Comparison of ENCODE assay signal across 13 mouse cellular contexts in the genomic region with DNA sequence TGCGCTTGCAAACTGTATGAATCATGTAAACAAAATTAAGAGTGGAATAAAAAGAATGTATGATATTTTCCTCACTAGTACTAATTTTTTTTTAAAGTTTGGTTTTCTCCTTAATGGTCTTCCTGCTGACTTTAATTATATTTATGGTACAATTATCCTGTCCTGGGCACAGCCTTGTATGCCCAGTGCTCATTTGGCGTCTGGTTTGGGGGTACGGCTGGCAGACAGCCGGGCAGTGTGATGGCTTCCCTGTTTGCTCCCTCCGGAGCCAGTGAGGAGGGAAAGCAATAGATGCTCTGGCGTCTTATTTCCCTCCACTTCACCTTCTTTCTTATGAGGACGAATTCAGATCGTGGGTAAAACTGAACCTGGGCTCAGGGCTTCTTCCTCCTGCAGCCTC.
DNase-seq lines count a peak whose midpoint lies in the region; ATAC-seq and TF ChIP-seq lines count a peak whose summit lies in the region.
"Had no signal": no experiment of that assay in that cellular context is flagged by ENCODE, and none has a peak within 500 bp of the region (broad histone marks: within the 10 kb centered on the region; RNA-seq: fewer than 3 reads in every experiment).

No protein-coding gene starts in this region.

- 47% methylated on average over 8 of the region's 8 CpGs for WGBS in heart, embryonic 15.5 days
- 53% methylated on average over 8 of the region's 8 CpGs for WGBS in liver, embryonic 12.5 days (ENCODE audit: insufficient replicate concordance)
- 39% methylated on average over 8 of the region's 8 CpGs for WGBS in embryonic facial prominence, embryonic 14.5 days
- WGBS in neural tube, embryonic 13.5 days = 27% methylated on average over 8 of the region's 8 CpGs
- 38% methylated on average over 8 of the region's 8 CpGs for WGBS in cerebellum, adult 2 months

- intact Hi-C loops in heart, postnatal 36 days (cut with DNase I) = no loop called here

- ATAC-seq in heart, embryonic 15.5 days (replicated peaks; ENCODE audit: insufficient number of reproducible peaks, insufficient read depth, low FRiP score, low read depth) = no peak
- no peak for ATAC-seq in liver, embryonic 12.5 days
- no peak for ATAC-seq in embryonic facial prominence, embryonic 14.5 days (ENCODE audit: low read depth)
- peak; percentile 64; the same call in 1 of the 2 replicates for ATAC-seq in neural tube, embryonic 13.5 days (ENCODE audit: low read depth)
- ATAC-seq: forebrain, embryonic 14.5 days had no signal

- no peak overlapping the region for H3K9ac ChIP-seq in heart, embryonic 15.5 days
- no peak overlapping the region for H3K9ac ChIP-seq in liver, embryonic 12.5 days
- H3K9ac ChIP-seq in embryonic facial prominence, embryonic 14.5 days (ENCODE audit: low read depth, low read length) = no peak overlapping the region
- peak overlapping the region; percentile 12; the same call in 1 of the 2 replicates for H3K9ac ChIP-seq in neural tube, embryonic 13.5 days
- H3K9ac ChIP-seq: hindbrain, embryonic 15.5 days; liver, embryonic 13.5 days had no signal

- no peaks in the 10 kb centered on the region for H3K36me3 ChIP-seq in heart, embryonic 15.5 days
- H3K36me3 ChIP-seq in liver, embryonic 12.5 days = no peaks in the 10 kb centered on the region
- H3K36me3 ChIP-seq in embryonic facial prominence, embryonic 14.5 days (ENCODE audit: control insufficient read depth, insufficient read depth, low read length) = no peaks in the 10 kb centered on the region
- H3K36me3 ChIP-seq in neural tube, embryonic 13.5 days = no peaks in the 10 kb centered on the region
- H3K36me3 ChIP-seq: hindbrain, embryonic 15.5 days; liver, embryonic 13.5 days had no signal

- H3K4me3 ChIP-seq in heart, embryonic 15.5 days = no peak overlapping the region
- no peak overlapping the region for H3K4me3 ChIP-seq in liver, embryonic 12.5 days
- H3K4me3 ChIP-seq in embryonic facial prominence, embryonic 14.5 days (ENCODE audit: low read depth, low read length) = no peak overlapping the region
- 0 out of 2 replicates have a peak overlapping the region, but pooled peaks have one; percentile 1 for H3K4me3 ChIP-seq in neural tube, embryonic 13.5 days
- no peak overlapping the region for H3K4me3 ChIP-seq in cerebellum, adult 2 months (replicated peaks; ENCODE audit: insufficient read depth, low read depth, low read length)
- H3K4me3 ChIP-seq: hindbrain, embryonic 15.5 days; liver, embryonic 13.5 days had no signal

- no peak overlapping the region for H3K27ac ChIP-seq in heart, embryonic 15.5 days
- H3K27ac ChIP-seq in liver, embryonic 12.5 days = no peak overlapping the region
- no peak overlapping the region for H3K27ac ChIP-seq in embryonic facial prominence, embryonic 14.5 days (replicated peaks; ENCODE audit: low read depth, low read length)
- H3K27ac ChIP-seq in neural tube, embryonic 13.5 days (replicated peaks) = peak overlapping the region; percentile 56
- no peak overlapping the region for H3K27ac ChIP-seq in cerebellum, adult 2 months (ENCODE audit: insufficient read depth, low read length)
- H3K27ac ChIP-seq: hindbrain, embryonic 15.5 days; liver, embryonic 13.5 days had no signal

- H3K4me2 ChIP-seq in heart, embryonic 15.5 days = 0 out of 2 replicates have a peak overlapping the region, but pooled peaks have one; percentile 34
- peak overlapping the region; percentile 0; the same call in 1 of the 2 replicates for H3K4me2 ChIP-seq in liver, embryonic 12.5 days
- H3K4me2 ChIP-seq in embryonic facial prominence, embryonic 14.5 days (ENCODE audit: low read depth, low read length) = 0 out of 2 replicates have a peak overlapping the region, but pooled peaks have one; percentile 13
- peak overlapping the region; percentile 34 for H3K4me2 ChIP-seq in neural tube, embryonic 13.5 days
- H3K4me2 ChIP-seq: hindbrain, embryonic 15.5 days; liver, embryonic 13.5 days had no signal

- DNase-seq in heart, postnatal 36 days = no peak
- DNase-seq in liver = no peak
- no peak for DNase-seq in embryonic facial prominence, embryonic 14.5 days (ENCODE audit: low spot score)
- DNase-seq in cerebellum, adult 2 months = no peak
- DNase-seq: cerebellum, adult 9-11 months; kidney, adult 8-10 months; liver, embryonic 13.5 days; thymus, postnatal 36 days had no signal

- no peak for TF ChIP-seq POLR2A in cerebellum, adult 2 months (IDR thresholded peaks at IDR 0.05; ENCODE audit: borderline replicate concordance, insufficient read depth, low read length)

- H3K4me1 ChIP-seq in heart, embryonic 15.5 days (replicated peaks) = 0 out of 2 replicates have a peak, but pooled peaks cover 4% of the 10 kb centered on the region
- H3K4me1 ChIP-seq in liver, embryonic 12.5 days = peaks cover 7% of the 10 kb centered on the region
- no peaks in the 10 kb centered on the region for H3K4me1 ChIP-seq in embryonic facial prominence, embryonic 14.5 days (ENCODE audit: control insufficient read depth, insufficient read depth, low read length)
- H3K4me1 ChIP-seq in neural tube, embryonic 13.5 days (replicated peaks) = peaks cover 21% of the 10 kb centered on the region
- H3K4me1 ChIP-seq in cerebellum, adult 2 months (ENCODE audit: control insufficient read depth, insufficient read depth, low read length) = no peaks in the 10 kb centered on the region

- no peak for TF ChIP-seq CTCF in cerebellum, adult 2 months (IDR thresholded peaks at IDR 0.05; ENCODE audit: borderline replicate concordance, insufficient read depth, low read depth, low read length)

- H3K27me3 ChIP-seq in heart, embryonic 15.5 days = peaks cover 78% of the 10 kb centered on the region
- H3K27me3 ChIP-seq in liver, embryonic 12.5 days (replicated peaks) = peaks cover 82% of the 10 kb centered on the region
- peaks cover 59% of the 10 kb centered on the region for H3K27me3 ChIP-seq in embryonic facial prominence, embryonic 14.5 days (replicated peaks; ENCODE audit: control insufficient read depth, insufficient read depth, low read length)
- H3K27me3 ChIP-seq in neural tube, embryonic 13.5 days = peaks cover 62% of the 10 kb centered on the region
- no peaks in the 10 kb centered on the region; the same call in 1 of the 2 replicates for H3K27me3 ChIP-seq in cerebellum, adult 2 months (ENCODE audit: control insufficient read depth, insufficient read depth, low read length)

- no peaks in the 10 kb centered on the region for H3K9me3 ChIP-seq in heart, embryonic 15.5 days (replicated peaks)
- no peaks in the 10 kb centered on the region for H3K9me3 ChIP-seq in liver, embryonic 12.5 days (replicated peaks)
- H3K9me3 ChIP-seq in embryonic facial prominence, embryonic 14.5 days (ENCODE audit: control insufficient read depth, low read length) = no peaks in the 10 kb centered on the region
- no peaks in the 10 kb centered on the region for H3K9me3 ChIP-seq in neural tube, embryonic 13.5 days
- H3K9me3 ChIP-seq: hindbrain, embryonic 15.5 days; liver, embryonic 13.5 days had no signal
